Mouse (Mus musculus) lung, embryonic 15.5 days (tissue): ENCODE measurements at regions not wholly inside any gene's neighbourhood (a gene's known extent, or its start where the extent isn't known, plus 50 kb on each side); places are given as distances from the start of the nearest gene placed in this dataset.
A peak's percentile ranks its signal among the peaks of the same experiment; 100 is the strongest.

Experiments
- ATAC-seq: fragments of 200-750 bp; cut with Nextera tagmentation; 2 replicates; pipeline ENCODE4 v1.8.0; 2017; ENCODE audit warnings: moderate number of reproducible peaks, borderline replicate concordance; ENCODE audit not compliant: low FRiP score, low TSS enrichment; ENCODE audit errors: extremely low read depth
- H3K27ac ChIP-seq: fragments of 300-500 bp; sonication (generic); 2 replicates; pipeline ENCODE4 v1.5.1; 2015; ENCODE audit warnings: moderate library complexity, mild to moderate bottlenecking, inconsistent platforms
- H3K27me3 ChIP-seq: fragments of 300-500 bp; sonication (generic); 2 replicates; pipeline ENCODE4 v1.6.1; 2015; ENCODE audit warnings: inconsistent platforms
- H3K36me3 ChIP-seq: fragments of 300-500 bp; sonication (generic); 2 replicates; pipeline ENCODE4 v1.6.1; 2015; ENCODE audit warnings: inconsistent platforms
- H3K4me1 ChIP-seq: fragments of 300-500 bp; sonication (generic); 2 replicates; pipeline ENCODE4 v1.6.1; 2015; ENCODE audit warnings: inconsistent platforms
- H3K4me2 ChIP-seq: fragments of 300-500 bp; sonication (generic); 2 replicates; pipeline ENCODE4 v1.6.1; 2015; ENCODE audit warnings: inconsistent platforms, mild to moderate bottlenecking, moderate library complexity
- H3K4me3 ChIP-seq: fragments of 300-500 bp; sonication (generic); 2 replicates; pipeline ENCODE4 v1.5.1; 2015; ENCODE audit warnings: mild to moderate bottlenecking, inconsistent platforms
- H3K9ac ChIP-seq: fragments of 300-500 bp; sonication (generic); 2 replicates; pipeline ENCODE4 v1.6.1; 2015; ENCODE audit warnings: inconsistent platforms
- H3K9me3 ChIP-seq: fragments of 300-500 bp; sonication (generic); 2 replicates; pipeline ENCODE4 v1.6.1; 2016; ENCODE audit warnings: inconsistent platforms
- WGBS: fragments of 180-500 bp; shearing (Covaris S2); methylation state at CpG from one replicate; pipeline ENCODE4 v1.1.7; 2015; 5-methylcytosine and 5-hydroxymethylcytosine counted together

DNA sequence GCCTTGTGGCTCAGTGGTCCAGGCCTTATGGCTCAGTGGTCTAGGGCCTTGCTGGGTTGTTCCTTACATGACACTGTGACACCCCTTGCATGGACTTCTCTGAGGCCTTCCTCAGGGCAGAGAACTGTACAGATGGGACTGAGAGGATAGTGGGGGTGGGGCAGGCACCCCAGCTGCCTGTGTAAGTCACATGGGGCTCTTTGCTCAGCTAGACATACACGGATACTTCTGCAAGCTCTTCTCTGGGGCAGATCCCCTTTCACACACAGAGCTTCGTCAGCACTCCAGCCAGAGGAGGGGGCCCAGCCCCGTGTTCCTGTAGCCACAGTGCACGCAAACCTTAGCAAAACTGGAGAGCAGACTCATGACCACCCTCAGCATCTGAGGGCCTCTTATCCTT lies 87.9 kb upstream of the Tpm1 start:
- no peak overlapping the region for H3K27ac ChIP-seq
- no peak overlapping the region for H3K4me2 ChIP-seq
- H3K9me3 ChIP-seq = no peaks in the 10 kb centered on the region
- no peaks in the 10 kb centered on the region for H3K27me3 ChIP-seq
- ATAC-seq = no peak
- H3K9ac ChIP-seq = no peak overlapping the region
- H3K36me3 ChIP-seq = no peaks in the 10 kb centered on the region
- peaks cover 11% of the 10 kb centered on the region for H3K4me1 ChIP-seq
- no peak overlapping the region for H3K4me3 ChIP-seq
- 29% methylated on average over 4 of the region's 4 CpGs for WGBS

DNA sequence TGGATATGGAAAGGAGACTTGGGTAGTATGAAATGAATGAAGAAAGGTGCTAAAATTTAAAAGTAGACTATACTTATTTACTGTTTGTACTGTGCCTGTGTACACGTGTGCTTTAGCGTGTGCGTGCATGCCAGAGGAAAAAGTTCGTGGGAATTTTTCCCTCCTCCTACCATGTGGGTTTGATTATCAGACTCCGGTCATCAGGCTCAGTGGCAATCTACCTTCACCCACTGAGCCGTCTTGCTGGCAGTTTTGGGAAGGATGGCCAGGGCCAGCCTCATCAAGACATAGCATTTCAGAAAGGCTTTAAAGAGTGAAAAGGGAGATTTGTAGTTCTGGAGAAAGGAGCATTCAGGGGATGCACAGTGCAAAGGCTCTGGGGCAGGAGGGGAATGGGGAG lies 87.0 kb upstream of the Tpm1 start:
- Histone ChIP-seq H3K4me1 (peaks cover 11% of the 10 kb centered on the region), H3K4me3 (no peak overlapping the region), H3K27ac (no peak overlapping the region), H3K9ac (no peak overlapping the region), H3K27me3 (no peaks in the 10 kb centered on the region), H3K36me3 (no peaks in the 10 kb centered on the region), H3K4me2 (no peak overlapping the region), H3K9me3 (no peaks in the 10 kb centered on the region)
- ATAC-seq = no peak
- 83% methylated on average over 6 of the region's 6 CpGs for WGBS

DNA sequence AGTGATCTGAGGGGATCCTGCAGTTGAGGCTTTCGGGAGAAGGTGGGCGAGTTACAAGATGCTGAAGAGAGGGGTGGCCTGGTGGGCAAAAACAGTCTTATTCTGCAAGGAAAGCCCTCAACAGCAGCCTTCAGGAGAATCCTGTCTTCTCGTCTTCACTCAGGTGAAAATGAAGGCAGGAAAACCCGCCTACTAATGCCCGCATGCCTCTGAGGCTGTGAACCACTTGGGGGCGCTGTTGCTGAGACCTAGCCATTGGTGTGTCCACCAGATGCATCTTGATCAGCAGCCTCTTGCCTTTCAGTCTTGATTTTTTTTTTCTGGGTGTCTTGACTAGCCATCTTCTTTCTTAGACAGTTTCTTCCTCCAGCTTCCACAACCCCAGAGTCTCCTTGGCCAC lies 85.2 kb upstream of the Tpm1 start:
- WGBS = 75% methylated on average over 6 of the region's 6 CpGs
- peaks cover 11% of the 10 kb centered on the region for H3K4me1 ChIP-seq
- no peak for ATAC-seq
- H3K36me3 ChIP-seq = no peaks in the 10 kb centered on the region
- H3K4me2 ChIP-seq = no peak overlapping the region
- no peak overlapping the region for H3K4me3 ChIP-seq
- H3K27me3 ChIP-seq = no peaks in the 10 kb centered on the region
- no peak overlapping the region for H3K27ac ChIP-seq
- H3K9me3 ChIP-seq = no peaks in the 10 kb centered on the region
- H3K9ac ChIP-seq = no peak overlapping the region

DNA sequence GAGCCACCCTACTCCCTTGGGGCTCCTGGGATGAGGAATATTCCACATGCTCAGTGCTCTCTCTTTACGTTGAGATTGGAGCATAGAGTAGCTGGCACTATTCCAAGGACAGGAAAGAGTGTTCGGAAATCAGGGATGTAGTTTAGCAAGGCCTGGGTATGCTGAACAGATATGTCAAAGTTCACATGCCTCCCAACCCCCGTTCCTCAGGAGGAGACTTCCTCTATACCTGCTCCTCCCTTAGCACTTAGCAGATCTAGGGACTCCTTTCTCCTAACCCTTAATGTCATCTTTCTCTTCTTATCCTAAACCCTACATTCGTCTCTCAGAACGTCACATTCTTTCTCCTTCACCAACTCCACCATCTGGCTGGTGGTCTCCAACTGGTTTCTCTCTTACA lies 83.2 kb upstream of the Tpm1 start:
- ATAC-seq = no peak
- Histone ChIP-seq H3K4me2 (no peak overlapping the region), H3K9ac (no peak overlapping the region), H3K36me3 (no peaks in the 10 kb centered on the region), H3K4me3 (no peak overlapping the region), H3K9me3 (no peaks in the 10 kb centered on the region), H3K27me3 (no peaks in the 10 kb centered on the region), H3K4me1 (peaks cover 6% of the 10 kb centered on the region), H3K27ac (no peak overlapping the region)
- WGBS = 42% methylated on average over 5 of the region's 5 CpGs

DNA sequence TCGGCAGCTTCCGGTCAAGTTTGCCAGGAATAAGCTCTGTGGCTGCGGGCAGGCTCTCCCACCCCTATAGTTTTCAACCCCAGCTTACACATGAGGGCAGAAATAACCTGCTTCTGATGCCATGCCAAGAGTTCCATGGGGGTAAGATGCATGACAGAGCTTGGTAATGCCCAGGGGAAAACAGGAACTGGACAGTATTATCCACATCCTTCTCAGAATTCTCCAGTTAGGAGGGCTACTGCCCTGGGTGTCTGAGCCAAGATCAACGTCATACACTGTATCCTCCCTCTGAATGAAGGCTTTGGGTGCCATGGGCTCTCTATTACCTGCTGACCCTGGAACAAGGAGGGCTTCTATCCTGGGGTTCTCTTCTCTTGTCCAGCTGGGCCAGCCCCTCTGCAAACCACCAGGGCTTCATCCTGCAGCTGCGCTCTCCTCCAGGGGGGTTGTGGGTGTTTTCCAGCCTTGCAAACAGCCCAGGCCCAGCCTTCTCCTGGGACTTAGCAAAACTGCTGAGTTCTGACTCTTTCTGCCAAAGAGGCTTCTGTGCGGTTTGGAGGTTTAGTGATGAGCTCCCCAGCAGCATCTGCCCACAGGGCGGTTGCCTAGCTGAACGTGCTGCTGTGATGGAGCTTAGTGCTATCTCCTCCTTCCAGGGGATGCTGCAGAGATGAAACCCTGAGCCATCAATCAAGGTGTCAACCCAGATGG lies 81.7 kb upstream of the Tpm1 start:
- H3K4me1 ChIP-seq = no peaks in the 10 kb centered on the region; the same call in 1 of the 2 replicates
- ATAC-seq = no peak
- 68% methylated on average over 8 of the region's 8 CpGs for WGBS

DNA sequence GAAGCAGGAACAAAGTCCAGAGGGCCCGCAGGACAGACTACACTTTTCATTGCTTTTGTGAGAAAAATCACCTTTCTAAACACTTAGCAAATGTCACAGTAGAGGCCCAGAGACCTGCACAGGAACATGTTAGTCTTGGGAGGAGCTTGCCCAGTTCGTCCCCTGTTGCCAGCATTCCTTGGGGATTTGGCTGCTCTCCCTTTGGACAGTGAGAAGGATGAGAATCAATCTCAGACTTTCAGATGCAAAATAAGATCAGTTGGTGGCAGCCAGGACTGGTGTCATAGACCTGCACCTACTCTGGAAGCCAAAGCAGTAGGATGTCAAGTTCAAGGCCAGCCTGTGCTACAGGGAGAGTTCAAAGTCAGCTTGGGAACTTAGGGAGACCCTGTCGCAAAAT lies 80.7 kb upstream of the Tpm1 start:
- Histone ChIP-seq H3K9ac (no peak overlapping the region), H3K27me3 (no peaks in the 10 kb centered on the region), H3K9me3 (no peaks in the 10 kb centered on the region), H3K36me3 (no peaks in the 10 kb centered on the region), H3K27ac (no peak overlapping the region), H3K4me2 (no peak overlapping the region), H3K4me3 (no peak overlapping the region), H3K4me1 (no peaks in the 10 kb centered on the region; the same call in 1 of the 2 replicates)
- 81% methylated on average over 3 of the region's 3 CpGs for WGBS
- ATAC-seq = no peak

More for the DNA sequence above, 81.7 kb upstream of the Tpm1 start:
- H3K36me3 ChIP-seq = no peaks in the 10 kb centered on the region
- H3K27me3 ChIP-seq = no peaks in the 10 kb centered on the region
- no peak overlapping the region for H3K27ac ChIP-seq
- no peak overlapping the region for H3K4me2 ChIP-seq
- H3K9ac ChIP-seq = no peak overlapping the region
- no peaks in the 10 kb centered on the region for H3K9me3 ChIP-seq
- no peak overlapping the region for H3K4me3 ChIP-seq

DNA sequence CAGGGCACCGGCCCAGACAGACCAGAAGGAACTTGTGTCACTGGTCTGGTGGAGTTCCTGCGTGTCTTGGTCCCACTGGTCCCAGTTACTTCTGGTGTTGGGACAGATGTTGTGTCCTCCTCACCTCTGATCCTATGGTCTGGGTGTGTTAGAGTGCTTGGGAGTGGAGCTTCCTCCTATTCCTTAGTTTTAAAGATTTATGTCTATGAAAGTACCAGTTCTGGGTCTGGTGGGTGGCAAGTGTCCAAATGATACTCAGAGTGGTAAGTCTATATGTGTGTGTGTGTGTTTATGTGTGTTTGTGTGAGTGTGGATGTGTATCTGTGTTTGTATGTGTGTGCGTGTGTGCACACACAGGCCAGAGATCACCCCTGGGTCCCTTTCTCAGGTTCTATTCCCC lies 79.9 kb upstream of the Tpm1 start:
- 90% methylated on average over 3 of the region's 3 CpGs for WGBS

DNA sequence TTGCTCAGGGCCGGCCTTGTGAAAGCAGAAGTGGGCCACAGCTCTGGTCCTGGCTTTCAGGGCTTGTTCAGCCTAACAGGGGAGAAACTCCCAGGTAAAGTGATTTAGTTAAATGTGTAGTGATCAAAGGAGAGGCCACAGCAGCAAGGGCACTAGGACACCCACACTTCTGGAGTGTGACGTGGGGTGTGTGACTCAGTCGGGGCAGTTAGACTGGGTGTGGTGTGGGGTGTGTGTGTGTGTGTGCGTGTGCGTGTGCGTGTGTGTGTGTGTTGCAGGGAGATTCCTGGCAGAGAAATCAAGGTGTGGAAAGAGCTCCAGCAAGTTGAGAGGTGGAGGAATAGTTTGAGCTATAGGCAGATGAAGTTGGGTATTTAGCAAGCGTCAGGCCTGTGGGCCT lies 72.5 kb upstream of the Tpm1 start:
- no peak overlapping the region for H3K9ac ChIP-seq
- no peaks in the 10 kb centered on the region for H3K36me3 ChIP-seq
- peak overlapping the region; percentile 12; the same call in 1 of the 2 replicates for H3K27ac ChIP-seq
- no peak for ATAC-seq
- no peaks in the 10 kb centered on the region for H3K27me3 ChIP-seq
- H3K9me3 ChIP-seq = no peaks in the 10 kb centered on the region
- 0 out of 2 replicates have a peak, but pooled peaks cover 3% of the 10 kb centered on the region for H3K4me1 ChIP-seq
- 82% methylated on average over 7 of the region's 7 CpGs for WGBS
- no peak overlapping the region for H3K4me2 ChIP-seq
- H3K4me3 ChIP-seq = no peak overlapping the region

More for the DNA sequence above, 79.9 kb upstream of the Tpm1 start:
- H3K27me3 ChIP-seq = no peaks in the 10 kb centered on the region
- ATAC-seq = no peak
- H3K9ac ChIP-seq = no peak overlapping the region
- H3K4me1 ChIP-seq = no peaks in the 10 kb centered on the region; the same call in 1 of the 2 replicates
- no peak overlapping the region for H3K4me3 ChIP-seq
- H3K36me3 ChIP-seq = no peaks in the 10 kb centered on the region
- no peaks in the 10 kb centered on the region for H3K9me3 ChIP-seq
- H3K27ac ChIP-seq = no peak overlapping the region
- H3K4me2 ChIP-seq = no peak overlapping the region

DNA sequence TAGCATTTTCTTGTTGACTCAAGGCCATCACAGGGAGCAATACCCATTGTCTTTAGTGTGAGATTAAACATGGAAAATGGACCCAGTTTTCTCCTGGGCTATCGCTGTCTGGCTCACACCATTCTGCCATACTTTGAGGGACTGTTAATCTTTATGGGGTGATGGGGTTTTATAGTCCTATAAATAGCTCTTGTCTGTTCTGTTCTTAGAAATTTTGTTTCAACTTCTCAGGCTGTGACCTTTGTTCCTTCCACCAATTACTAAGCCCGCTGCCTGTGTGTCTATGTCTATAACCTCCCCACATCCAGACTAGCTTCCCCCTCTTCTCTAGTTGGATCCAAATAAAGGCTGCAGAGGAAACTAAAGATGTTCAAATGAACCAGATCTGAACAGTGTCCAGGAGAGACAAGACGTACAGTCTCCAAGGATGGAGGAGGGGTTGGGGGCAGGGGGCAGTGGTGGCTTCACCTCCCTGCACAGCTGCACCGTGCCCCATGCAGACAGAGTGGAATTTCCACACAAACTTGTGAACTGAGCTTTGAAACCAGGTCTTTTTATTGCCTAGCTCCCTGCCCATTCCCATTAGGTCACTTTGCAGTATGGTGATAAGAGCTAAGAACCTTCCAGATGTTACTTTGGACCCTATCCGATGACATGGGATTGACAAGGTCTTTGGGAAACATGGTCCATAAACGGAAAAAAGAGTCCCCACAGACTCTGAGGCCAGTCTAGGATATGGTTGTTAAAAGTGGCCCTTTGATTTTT lies 69.9 kb upstream of the Tpm1 start:
- Histone ChIP-seq H3K4me2 (no peak overlapping the region), H3K27ac (no peak overlapping the region), H3K9ac (no peak overlapping the region), H3K27me3 (no peaks in the 10 kb centered on the region), H3K36me3 (no peaks in the 10 kb centered on the region), H3K4me1 (peaks cover 16% of the 10 kb centered on the region; the same call in 1 of the 2 replicates), H3K9me3 (no peaks in the 10 kb centered on the region), H3K4me3 (no peak overlapping the region)
- no peak for ATAC-seq
- WGBS = 70% methylated on average over 6 of the region's 6 CpGs

DNA sequence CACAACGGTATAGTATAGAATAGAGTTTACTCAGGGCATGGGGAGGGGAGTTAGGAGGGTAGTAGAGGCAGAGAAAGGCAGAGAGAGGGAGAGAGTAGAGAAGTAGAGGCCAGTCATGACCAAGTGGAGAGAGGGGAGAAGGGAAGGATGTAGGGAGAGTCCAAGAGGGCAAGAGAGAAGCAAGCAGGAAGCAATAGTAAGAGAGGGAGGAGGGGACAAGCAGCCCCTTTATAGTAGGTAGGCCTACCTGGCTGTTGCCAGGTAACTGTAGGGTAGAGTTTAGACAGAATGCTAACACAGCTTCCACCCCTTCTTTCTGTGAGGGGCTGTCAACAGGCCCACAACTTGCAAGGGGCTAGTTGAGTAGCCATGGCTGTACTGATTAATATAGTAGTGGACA lies 69.2 kb upstream of the Tpm1 start:
- no peak overlapping the region for H3K9ac ChIP-seq
- no peak for ATAC-seq
- no peaks in the 10 kb centered on the region for H3K36me3 ChIP-seq
- H3K4me2 ChIP-seq = no peak overlapping the region
- 75% methylated on average over 1 of the region's 1 CpGs for WGBS
- no peak overlapping the region for H3K4me3 ChIP-seq
- H3K9me3 ChIP-seq = no peaks in the 10 kb centered on the region
- peaks cover 16% of the 10 kb centered on the region; the same call in 1 of the 2 replicates for H3K4me1 ChIP-seq
- no peak overlapping the region for H3K27ac ChIP-seq
- no peaks in the 10 kb centered on the region for H3K27me3 ChIP-seq

DNA sequence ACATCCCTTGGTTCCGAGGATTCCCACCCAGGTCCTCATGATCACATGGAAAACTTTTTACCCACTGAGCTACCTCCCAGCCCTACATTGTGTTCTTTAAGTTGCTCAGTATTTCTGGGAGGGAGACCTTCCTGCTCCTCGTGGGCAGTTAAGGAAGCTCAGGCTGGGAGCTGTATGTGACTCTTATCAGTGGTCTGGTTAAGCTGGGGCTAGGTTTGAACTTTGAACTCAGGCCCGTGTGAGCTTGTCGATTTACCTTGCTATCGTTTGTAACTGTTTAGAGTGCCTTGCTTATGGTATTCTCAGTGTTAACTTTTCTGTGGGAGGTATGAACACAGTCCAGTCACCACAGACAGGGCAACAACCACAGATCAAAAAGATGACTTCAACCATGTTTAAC lies 68.4 kb upstream of the Tpm1 start:
- H3K4me1 ChIP-seq = peaks cover 16% of the 10 kb centered on the region; the same call in 1 of the 2 replicates
- H3K27ac ChIP-seq = no peak overlapping the region
- WGBS = 59% methylated on average over 5 of the region's 5 CpGs
- no peaks in the 10 kb centered on the region for H3K36me3 ChIP-seq
- H3K27me3 ChIP-seq = no peaks in the 10 kb centered on the region
- H3K9ac ChIP-seq = no peak overlapping the region
- H3K9me3 ChIP-seq = no peaks in the 10 kb centered on the region
- no peak overlapping the region for H3K4me2 ChIP-seq
- no peak overlapping the region for H3K4me3 ChIP-seq
- no peak for ATAC-seq

DNA sequence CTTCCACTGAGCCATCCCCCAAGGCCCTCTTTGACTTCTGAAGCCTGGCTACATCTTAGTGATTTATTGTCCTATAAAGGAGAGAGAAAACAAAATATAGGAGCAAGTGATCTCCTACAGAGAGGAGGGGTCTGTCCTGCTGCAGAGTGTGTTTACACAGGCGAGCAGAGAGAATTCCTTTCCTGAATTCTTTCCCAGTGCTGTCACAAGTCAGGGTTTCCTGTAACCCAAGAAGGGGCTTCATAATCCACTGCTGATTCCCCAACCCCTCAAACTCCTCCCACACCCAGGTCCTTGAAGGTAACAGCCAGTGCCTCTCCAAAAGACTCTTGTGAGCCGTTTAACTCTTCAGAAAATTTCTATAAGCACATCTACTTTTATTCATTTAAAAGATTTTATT lies 66.8 kb upstream of the Tpm1 start:
- Histone ChIP-seq H3K4me2 (no peak overlapping the region), H3K9me3 (no peaks in the 10 kb centered on the region), H3K36me3 (no peaks in the 10 kb centered on the region), H3K4me1 (peaks cover 16% of the 10 kb centered on the region; the same call in 1 of the 2 replicates), H3K4me3 (no peak overlapping the region), H3K9ac (no peak overlapping the region), H3K27me3 (no peaks in the 10 kb centered on the region), H3K27ac (peak overlapping the region; percentile 79)
- ATAC-seq = peak; percentile 85; the same call in 1 of the 2 replicates
- WGBS = 4% methylated on average over 2 of the region's 2 CpGs
